Mouse (Mus musculus) gastrocnemius, adult 2 months (tissue): ENCODE results near the gene 5730409E04Rik. TPM values are rescaled to one million over a fixed set of nuclear protein-coding genes. Genes with fewer than 3 reads are reported as not detected.

Source experiments
- DNase-seq: peaks from one replicate; pipeline ENCODE4 v3.0.0; 2022
- H3K27ac ChIP-seq: fragments of 200-600 bp; 2 replicates; pipeline ENCODE4 v1.8.1; 2022; ENCODE audit warnings: mild to moderate bottlenecking
- H3K4me3 ChIP-seq: fragments of 200-600 bp; 2 replicates; pipeline ENCODE4 v1.8.1; 2022; ENCODE audit warnings: mild to moderate bottlenecking, moderate library complexity
- CTCF ChIP-seq: fragments of 200-600 bp; IDR thresholded peaks from 2 replicates; pipeline ENCODE4 v1.8.1; 2022; ENCODE audit warnings: antibody characterized with exemption, mild to moderate bottlenecking, moderate library complexity
- intact Hi-C: fragments of 180-260 bp; cut with DNase I; formaldehyde crosslinking; loops from one replicate; pipeline ENCODE4 v1.15.1; 2025
- microRNA-seq: library from miRNA; unstranded; fragments of <30 nt; microRNA quantifications from one replicate; pipeline ENCODE4 v1.2.0, GENCODE M21; 2021
- total RNA-seq, 2 experiments: library from RNA; stranded (reverse); gene quantifications; 2 replicates each; pipeline ENCODE4 v1.2.3; 2021

5730409E04Rik gene
- total RNA-seq, 2 experiments from 2014 or later = 21.6 to 25.9 TPM

- Histone ChIP-seq H3K27ac (no peak overlapping the region), H3K4me3 (no peak overlapping the region)
- no peak for TF ChIP-seq CTCF
- DNase-seq = no peak
- intact Hi-C loops = no loop called here
Observed at GRCm38 (mm10) chr4:126643815-126644214, 34.2 kb downstream of the 5730409E04Rik start.

GRCm38 (mm10) chr4:126644333-126644963, 34.8 kb downstream of the 5730409E04Rik start:
- TF ChIP-seq CTCF = no peak

GRCm38 (mm10) chr4:126647996-126648910, 38.6 kb downstream of the 5730409E04Rik start:
- DNase-seq = no peak
- TF ChIP-seq CTCF = no peak
- no peak overlapping the region for H3K4me3 ChIP-seq
- intact Hi-C loops = no loop called here
- H3K27ac ChIP-seq = no peak overlapping the region

More at GRCm38 (mm10) chr4:126644333-126644963, 34.8 kb downstream of the 5730409E04Rik start:
- intact Hi-C loops = no loop called here
- H3K4me3 ChIP-seq = no peak overlapping the region
- no peak for DNase-seq
- H3K27ac ChIP-seq = no peak overlapping the region

GRCm38 (mm10) chr4:126653148-126653547, 43.5 kb downstream of the 5730409E04Rik start:
- intact Hi-C loops = no loop called here
- Histone ChIP-seq H3K4me3 (no peak overlapping the region), H3K27ac (no peak overlapping the region)
- TF ChIP-seq CTCF = no peak
- DNase-seq = no peak

- TF ChIP-seq CTCF = no peak
- no peak for DNase-seq
- H3K4me3 ChIP-seq = no peak overlapping the region
- intact Hi-C loops = no loop called here
- no peak overlapping the region for H3K27ac ChIP-seq
Observed at GRCm38 (mm10) chr4:126655356-126655755, 45.7 kb downstream of the 5730409E04Rik start.

GRCm38 (mm10) chr4:126661249-126661648, 51.6 kb downstream of the 5730409E04Rik start:
- Histone ChIP-seq H3K4me3 (no peak overlapping the region), H3K27ac (no peak overlapping the region)
- intact Hi-C loops = no loop called here
- no peak for TF ChIP-seq CTCF
- DNase-seq = no peak

Small RNAs within 50 kb of the gene (microRNA-seq; reads per million reads assigned to microRNA genes)
- gene Mir7119 = not detected

Other genes with a start within 250 kb of the 5730409E04Rik start
- gene Ago3, start 180.3 kb upstream of the 5730409E04Rik start, total RNA-seq = 10 to 100 TPM in 1 of 2 experiments, 1 to 10 TPM in 1; 7.6 to 11.6 TPM
- gene Ago1, start 141.2 kb upstream of the 5730409E04Rik start, total RNA-seq = 1 to 10 TPM; 6.6 to 7.9 TPM
- 1 to 10 TPM; 4.5 to 8.4 TPM for gene Ago4, start 76.3 kb upstream of the 5730409E04Rik start, total RNA-seq
- gene Clspn, start 52.9 kb upstream of the 5730409E04Rik start, total RNA-seq = under 1 TPM; 0.28 to 0.50 TPM
- 10 to 100 TPM; 93.2 to 98.3 TPM for gene Psmb2, start 67.8 kb downstream of the 5730409E04Rik start, total RNA-seq
- not detected for gene Tfap2e, start 126.4 kb downstream of the 5730409E04Rik start, total RNA-seq
- gene Ncdn, start 143.6 kb downstream of the 5730409E04Rik start, total RNA-seq = 10 to 100 TPM; 11.0 to 11.7 TPM
- 10 to 100 TPM; 27.8 to 29.3 TPM for gene AU040320, start 143.7 kb downstream of the 5730409E04Rik start, total RNA-seq